Mouse (Mus musculus) liver, embryonic 11.5 days (tissue): ENCODE data around the gene Ndufb6. TPM values are rescaled to one million over a fixed set of nuclear protein-coding genes. Genes with fewer than 3 reads are reported as not detected.
"Not testable (repeated sequence)": the region's sequence is repeated elsewhere in the genome, so short reads cannot be mapped to it uniquely, and the experiment has no call there.

Source experiments
- ATAC-seq: fragments of 200-750 bp; cut with Nextera tagmentation; replicated peaks from 2 replicates; pipeline ENCODE4 v1.8.0; 2017; ENCODE audit warnings: moderate number of reproducible peaks, mild to moderate bottlenecking, moderate TSS enrichment, moderate library complexity; ENCODE audit not compliant: low FRiP score
- DNase-seq: peaks from one replicate; pipeline ENCODE4 v3.0.0-alpha.2; 2017; ENCODE audit warnings: low spot score
- H3K27ac ChIP-seq: fragments of 300-500 bp; sonication (generic); 2 replicates; pipeline ENCODE4 v1.5.1; 2014; ENCODE audit warnings: mild to moderate bottlenecking, low read depth, low read length, control low read depth
- H3K27me3 ChIP-seq: fragments of 300-500 bp; sonication (generic); replicated peaks from 2 replicates; pipeline ENCODE4 v1.6.1; 2014; ENCODE audit warnings: low read length, mixed read lengths; ENCODE audit not compliant: control insufficient read depth, insufficient read depth
- H3K36me3 ChIP-seq: fragments of 300-500 bp; sonication (generic); 2 replicates; pipeline ENCODE4 v1.6.1; 2014; ENCODE audit warnings: mild to moderate bottlenecking, low read length, moderate library complexity, mixed read lengths; ENCODE audit not compliant: control insufficient read depth, insufficient read depth
- H3K4me1 ChIP-seq: fragments of 300-500 bp; sonication (generic); replicated peaks from 2 replicates; pipeline ENCODE4 v1.6.1; 2014; ENCODE audit warnings: low read length, mixed read lengths; ENCODE audit not compliant: control insufficient read depth, insufficient read depth
- H3K4me2 ChIP-seq: fragments of 300-500 bp; sonication (generic); 2 replicates; pipeline ENCODE4 v1.6.1; 2014; ENCODE audit warnings: mild to moderate bottlenecking, control low read depth, moderate library complexity
- H3K4me3 ChIP-seq: fragments of 300-500 bp; sonication (generic); 2 replicates; pipeline ENCODE4 v1.5.1; 2014; ENCODE audit warnings: low read depth, low read length, control low read depth
- H3K9ac ChIP-seq: fragments of 300-500 bp; sonication (generic); 2 replicates; pipeline ENCODE4 v1.6.1; 2014; ENCODE audit warnings: low read depth, low read length, control low read depth
- H3K9me3 ChIP-seq: fragments of 300-500 bp; sonication (generic); 2 replicates; pipeline ENCODE4 v1.6.1; 2016; ENCODE audit warnings: low read length, inconsistent platforms, mixed read lengths; ENCODE audit not compliant: control insufficient read depth
- WGBS: fragments of 180-500 bp; shearing (Covaris S2); extraction: QIAGEN DNeasy Blood & Tissue Kit; methylation state at CpG from one replicate; pipeline ENCODE4 v1.1.7; 2014; 5-methylcytosine and 5-hydroxymethylcytosine counted together
- polyA plus RNA-seq: library from polyadenylated mRNA; unstranded; fragments of >200 nt; fragmentation: Nextera tagmentation; extraction: Ambion mirVana; gene quantifications from 2 replicates; pipeline ENCODE4 v1.2.1, GENCODE M21; 2014

Gene Ndufb6
- polyA plus RNA-seq, 1 experiment from 2014 or later, result 305 TPM

DNA sequence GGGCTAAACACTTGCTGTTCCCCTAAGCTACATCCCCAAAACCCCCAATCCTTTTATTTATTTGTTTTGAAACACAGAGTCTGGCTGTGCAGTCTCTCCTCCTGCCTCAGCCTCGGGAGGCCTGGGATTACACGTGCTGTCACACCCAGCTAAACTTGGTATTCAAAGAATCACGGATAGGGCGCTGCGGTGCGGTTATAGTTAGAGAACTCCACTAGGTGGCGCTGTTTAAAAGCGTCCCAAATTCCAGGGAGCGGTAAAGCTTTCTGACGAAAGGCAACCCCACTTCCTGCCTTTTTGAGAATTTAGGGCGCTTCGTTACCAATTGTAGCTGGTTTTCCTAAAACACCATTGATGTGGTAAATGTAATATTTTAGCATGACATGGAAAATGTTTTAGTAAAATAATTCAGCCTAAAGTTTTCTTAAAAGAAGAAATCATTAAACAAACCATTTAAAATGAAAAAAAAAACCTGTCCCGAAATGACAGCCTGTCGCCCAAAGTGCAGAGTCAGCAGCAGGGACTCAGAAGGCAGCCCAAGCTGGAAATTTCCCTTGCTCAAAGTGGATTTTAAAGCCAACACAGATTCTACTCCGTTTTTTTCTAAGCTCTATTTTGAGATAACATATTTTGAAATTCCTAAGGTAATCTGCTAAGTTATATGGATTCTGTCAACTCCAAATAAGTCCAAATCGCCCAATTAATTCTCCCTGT is 22.0 kb upstream of the Ndufb6 start:
- DNase-seq (peak; percentile 71), ATAC-seq (peak; percentile 75)
- Histone ChIP-seq H3K4me3 (no peak overlapping the region), H3K27me3 (no peaks in the 10 kb centered on the region), H3K4me1 (no peaks in the 10 kb centered on the region), H3K9me3 (0 out of 2 replicates have a peak, but pooled peaks cover 3% of the 10 kb centered on the region), H3K4me2 (peak overlapping the region; percentile 12), H3K27ac (no peak overlapping the region), H3K36me3 (no peaks in the 10 kb centered on the region), H3K9ac (no peak overlapping the region)
- 12% methylated on average over 16 of the region's 16 CpGs for WGBS

DNA sequence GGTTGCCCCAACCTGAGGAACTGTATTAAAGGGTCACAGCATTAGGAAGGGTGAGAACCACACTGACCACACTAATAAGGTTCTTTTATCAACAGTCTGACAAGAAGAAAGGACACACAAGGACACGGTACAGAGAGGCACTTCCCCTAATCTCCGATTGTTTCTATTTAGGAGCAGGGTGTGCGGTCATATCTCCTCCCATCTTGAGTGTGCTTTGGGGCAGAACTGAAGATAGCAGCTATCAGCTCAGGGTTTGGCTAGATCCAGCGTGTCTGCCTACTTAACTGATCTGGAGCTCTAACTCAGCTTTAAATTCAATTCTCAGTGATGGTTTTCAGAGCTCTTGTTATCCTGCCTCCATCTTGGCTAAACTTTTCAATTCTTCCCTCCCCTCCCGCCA is 19.9 kb upstream of the Ndufb6 start:
- no peaks in the 10 kb centered on the region for H3K4me1 ChIP-seq
- ATAC-seq (peak; percentile 39; the same call in 1 of the 2 replicates), DNase-seq (no peak)
- no peak overlapping the region for H3K9ac ChIP-seq
- H3K27me3 ChIP-seq, result no peaks in the 10 kb centered on the region
- H3K4me2 ChIP-seq, result no peak overlapping the region
- H3K36me3 ChIP-seq, result no peaks in the 10 kb centered on the region
- H3K27ac ChIP-seq, result no peak overlapping the region
- H3K9me3 ChIP-seq, result peaks cover 3% of the 10 kb centered on the region; the same call in 1 of the 2 replicates
- 39% methylated on average over 5 of the region's 5 CpGs for WGBS
- no peak overlapping the region for H3K4me3 ChIP-seq

DNA sequence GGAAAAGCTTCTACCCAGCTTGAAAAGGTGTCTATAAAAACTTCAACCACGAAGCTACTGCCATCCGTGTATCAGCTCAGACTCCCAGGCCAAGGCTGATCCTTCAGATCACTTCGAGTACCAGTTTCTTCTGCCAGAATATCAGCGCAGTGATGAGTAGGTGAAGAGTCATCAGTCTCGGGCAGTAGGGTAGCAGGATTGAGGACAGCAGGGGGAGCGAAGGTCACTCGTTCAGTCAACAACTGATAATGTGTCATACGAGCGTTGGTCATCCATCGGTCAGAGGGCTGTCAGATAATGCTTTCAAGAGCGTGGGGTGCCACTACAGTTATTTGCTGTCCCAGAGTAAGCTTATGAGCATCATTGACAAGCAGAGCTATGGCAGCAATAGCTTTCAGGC is 12.3 kb upstream of the Ndufb6 start:
- not testable (repeated sequence) for H3K4me1 ChIP-seq, H3K4me2 ChIP-seq, H3K9me3 ChIP-seq, H3K27me3 ChIP-seq, H3K27ac ChIP-seq, H3K4me3 ChIP-seq, DNase-seq, H3K9ac ChIP-seq, ATAC-seq, H3K36me3 ChIP-seq
- WGBS, result 88% methylated on average over 11 of the region's 11 CpGs

DNA sequence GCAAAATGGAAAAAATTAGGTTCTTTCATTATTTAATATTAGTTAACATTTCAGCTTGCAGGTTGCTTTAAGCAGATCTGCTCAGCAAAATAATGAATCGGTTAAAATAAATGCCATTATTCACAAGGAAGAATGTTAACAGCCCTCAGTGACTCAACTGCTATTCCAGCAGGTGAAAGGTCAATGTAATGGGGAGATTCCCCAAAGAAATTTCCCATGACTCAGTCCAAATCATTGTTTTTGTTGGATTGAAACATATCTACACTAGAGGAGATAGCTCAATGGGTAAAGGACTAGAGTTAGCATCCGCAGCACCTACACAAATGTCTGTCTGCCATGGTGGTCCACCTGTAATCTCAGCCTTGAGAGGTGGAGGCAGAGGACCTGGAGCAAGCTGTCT is 9.8 kb upstream of the Ndufb6 start:
- no peaks in the 10 kb centered on the region for H3K27me3 ChIP-seq
- 85% methylated on average over 2 of the region's 2 CpGs for WGBS
- ATAC-seq, result no peak

DNA sequence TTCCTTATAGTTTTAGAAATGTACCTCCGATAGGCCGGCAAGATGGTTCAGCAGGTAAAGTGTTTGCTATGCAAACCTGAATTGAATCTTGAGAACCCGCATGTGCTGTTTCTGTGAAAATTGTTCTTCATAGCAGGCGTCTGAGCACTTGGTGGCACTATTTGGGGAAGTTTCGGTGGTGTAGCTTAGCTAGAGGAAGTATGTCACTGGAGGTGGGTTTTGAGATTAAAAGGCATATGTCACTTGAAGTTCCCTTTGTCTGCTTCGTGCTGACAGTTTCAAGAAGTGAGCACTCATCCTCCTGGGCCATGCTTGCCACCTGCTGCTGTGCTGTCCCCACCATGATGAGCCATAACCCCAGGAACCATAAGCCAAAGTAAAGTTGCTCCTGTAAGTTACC is 8.2 kb upstream of the Ndufb6 start:
- no peak overlapping the region for H3K9ac ChIP-seq
- WGBS, result 60% methylated on average over 6 of the region's 6 CpGs
- H3K4me3 ChIP-seq, result no peak overlapping the region
- no peaks in the 10 kb centered on the region for H3K27me3 ChIP-seq
- no peak overlapping the region for H3K4me2 ChIP-seq
- DNase-seq (no peak), ATAC-seq (no peak)
- no peak overlapping the region for H3K27ac ChIP-seq
- H3K36me3 ChIP-seq, result no peaks in the 10 kb centered on the region
- no peaks in the 10 kb centered on the region for H3K4me1 ChIP-seq
- peaks cover 4% of the 10 kb centered on the region for H3K9me3 ChIP-seq

More for the DNA sequence above, 9.8 kb upstream of the Ndufb6 start:
- no peak for DNase-seq
- Histone ChIP-seq H3K4me3 (no peak overlapping the region), H3K36me3 (no peaks in the 10 kb centered on the region), H3K9ac (no peak overlapping the region), H3K9me3 (peaks cover 4% of the 10 kb centered on the region), H3K27ac (no peak overlapping the region), H3K4me1 (no peaks in the 10 kb centered on the region), H3K4me2 (no peak overlapping the region)

DNA sequence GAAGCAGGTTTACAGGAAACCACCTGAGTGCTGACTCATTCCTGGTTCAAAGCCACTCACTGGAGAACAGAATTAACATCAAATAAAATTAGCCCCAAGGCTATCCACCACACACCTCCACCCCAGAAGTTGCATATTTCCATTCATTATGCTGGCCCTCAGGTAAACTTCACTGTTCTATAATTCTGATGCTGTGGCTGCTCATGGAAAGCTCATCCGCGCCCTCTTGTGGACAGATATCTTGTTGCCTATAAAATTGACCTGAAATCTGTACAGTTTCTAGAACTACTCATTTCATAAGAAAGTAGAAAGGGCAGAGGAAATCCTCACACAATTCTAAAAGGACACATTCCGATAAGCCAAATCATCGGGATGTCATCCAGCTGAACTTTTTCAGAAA is 6.4 kb upstream of the Ndufb6 start:
- Histone ChIP-seq H3K9me3 (peaks cover 2% of the 10 kb centered on the region), H3K4me3 (no peak overlapping the region), H3K27me3 (no peaks in the 10 kb centered on the region), H3K4me1 (no peaks in the 10 kb centered on the region), H3K36me3 (no peaks in the 10 kb centered on the region), H3K4me2 (no peak overlapping the region), H3K9ac (no peak overlapping the region), H3K27ac (no peak overlapping the region)
- no peak for ATAC-seq
- no peak for DNase-seq
- WGBS, result 16% methylated on average over 4 of the region's 4 CpGs

DNA sequence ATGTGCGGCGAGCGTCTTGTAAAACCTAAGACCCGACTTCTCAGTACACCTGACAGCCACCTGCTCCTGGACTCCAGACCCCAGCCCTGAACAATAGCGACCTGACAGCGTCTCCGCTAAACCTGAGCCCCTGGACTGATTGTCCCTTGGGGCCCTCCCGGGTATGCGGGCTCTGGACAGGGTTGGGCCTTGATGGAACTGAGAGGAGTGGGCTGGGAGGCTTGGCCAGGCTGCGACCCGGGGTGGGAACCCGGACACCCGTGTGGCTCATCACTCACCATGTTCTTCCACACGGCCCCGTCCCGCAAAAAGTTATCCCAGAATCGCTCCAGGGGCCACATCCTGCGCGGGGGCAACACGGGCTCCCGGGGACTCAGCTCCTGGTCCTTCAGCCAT is 343 bp downstream of the Ndufb6 start:
- peak; percentile 58 for ATAC-seq
- Histone ChIP-seq H3K27me3 (no peaks in the 10 kb centered on the region), H3K9me3 (no peaks in the 10 kb centered on the region), H3K4me2 (peak overlapping the region; percentile 78), H3K36me3 (no peaks in the 10 kb centered on the region; the same call in 1 of the 2 replicates), H3K27ac (0 out of 2 replicates have a peak overlapping the region, but pooled peaks have one; percentile 25), H3K4me1 (peaks cover 3% of the 10 kb centered on the region; the same call in 1 of the 2 replicates), H3K9ac (peak overlapping the region; percentile 90), H3K4me3 (peak overlapping the region; percentile 96)
- WGBS, result under 1% methylated on average over 21 of the region's 21 CpGs
- no peak for DNase-seq

DNA sequence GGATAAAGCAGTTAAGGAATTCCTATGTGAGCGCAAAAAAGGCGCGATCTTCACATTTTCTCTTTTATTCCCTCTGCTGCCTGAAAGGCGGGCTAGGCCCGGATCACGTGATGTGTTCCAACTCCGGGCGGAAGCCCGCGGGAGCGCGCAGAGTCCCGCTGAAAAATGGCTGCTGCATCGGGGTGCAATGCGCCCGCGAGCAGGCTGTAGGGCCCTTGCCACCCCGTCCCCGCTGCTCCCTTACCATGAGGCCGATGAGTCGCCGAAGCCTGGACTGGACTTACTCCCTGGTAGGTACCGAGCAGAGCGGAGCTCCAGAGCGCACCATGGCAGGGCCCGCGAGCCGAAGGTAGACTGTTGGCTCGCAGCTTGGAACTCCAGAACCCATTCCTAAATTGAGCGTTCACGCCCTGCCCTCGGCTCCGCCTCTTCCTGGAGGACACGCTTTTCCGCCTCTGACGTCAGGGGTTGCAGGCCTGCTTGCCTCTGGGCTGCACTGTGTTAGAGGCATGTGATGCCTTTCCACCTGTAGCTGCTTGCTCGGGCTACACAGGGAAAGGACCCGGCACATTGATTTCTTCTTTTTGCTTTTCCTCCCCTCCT is 9.7 kb downstream of the Ndufb6 start, which contains the start of the genes Smim27 and Topors:
Gene Smim27, plus strand, starts transcription at position 150 of the 603 bp plus-strand sequence.
Gene Topors, minus strand, starts transcription at position 421 of the 603 bp plus-strand sequence.
- ATAC-seq (peak; percentile 94), DNase-seq (peak; percentile 92)
- Histone ChIP-seq H3K4me3 (peak within 1 kb of the TSS; percentile 89), H3K27me3 (no peaks in the 10 kb centered on the region), H3K4me1 (peaks cover 13% of the 10 kb centered on the region), H3K36me3 (peaks cover 7% of the 10 kb centered on the region; the same call in 1 of the 2 replicates), H3K9ac (peak within 1 kb of the TSS; percentile 94), H3K27ac (peak within 1 kb of the TSS; percentile 98), H3K4me2 (peak within 1 kb of the TSS; percentile 96), H3K9me3 (no peaks in the 10 kb centered on the region)
- under 1% methylated on average over 38 of the region's 38 CpGs for WGBS
